In the genomic region with DNA sequence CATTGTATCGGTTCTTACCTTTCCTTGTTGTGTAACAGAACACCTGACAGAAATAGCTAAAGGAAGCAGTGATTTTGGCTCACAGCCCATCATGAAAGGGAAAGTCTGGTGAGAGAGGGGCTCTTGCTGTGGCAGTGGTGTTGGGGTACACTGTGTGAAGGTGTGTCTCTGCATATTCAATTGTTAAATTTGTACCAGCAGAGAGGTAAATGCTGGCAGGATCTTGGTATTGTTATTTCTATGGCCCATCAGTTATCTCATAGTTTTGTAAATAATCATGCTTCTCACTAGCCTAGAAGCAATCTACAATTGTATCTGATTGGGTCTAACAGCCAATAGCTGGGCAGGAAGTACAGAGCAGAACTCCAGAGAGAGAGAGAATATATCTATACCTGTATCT, we compare ENCODE assay signal across 26 mouse cellular contexts.
"Had no signal": no experiment of that assay in that cellular context is flagged by ENCODE, and none has a peak within 500 bp of the region (broad histone marks: within the 10 kb centered on the region; RNA-seq: fewer than 3 reads in every experiment).

No protein-coding gene starts in this region.

- H3K9me3 ChIP-seq: embryonic facial prominence, embryonic 10.5 days; embryonic facial prominence, embryonic 12.5 days; embryonic facial prominence, embryonic 13.5 days; embryonic facial prominence, embryonic 15.5 days; forebrain, embryonic 10.5 days; forebrain, embryonic 12.5 days; forebrain, embryonic 13.5 days; forebrain, embryonic 15.5 days; heart, embryonic 10.5 days had no signal

- H3K9ac ChIP-seq: embryonic facial prominence, embryonic 12.5 days; embryonic facial prominence, embryonic 13.5 days; embryonic facial prominence, embryonic 15.5 days; forebrain, embryonic 12.5 days; forebrain, embryonic 13.5 days; forebrain, embryonic 15.5 days; forebrain, postnatal 0 days had no signal

- H3K4me3 ChIP-seq: embryonic facial prominence, embryonic 10.5 days; embryonic facial prominence, embryonic 12.5 days; embryonic facial prominence, embryonic 13.5 days; embryonic facial prominence, embryonic 15.5 days; erythroblast, embryonic 14.5 days; forebrain, embryonic 10.5 days; forebrain, embryonic 12.5 days; forebrain, embryonic 13.5 days; forebrain, embryonic 15.5 days; gastrocnemius, adult 2 months; heart, embryonic 10.5 days had no signal

- H3K4me2 ChIP-seq: embryonic facial prominence, embryonic 12.5 days; embryonic facial prominence, embryonic 13.5 days; embryonic facial prominence, embryonic 15.5 days; forebrain, embryonic 12.5 days; forebrain, embryonic 13.5 days; forebrain, embryonic 15.5 days; heart, embryonic 11.5 days had no signal

- ATAC-seq: forebrain, embryonic 13.5 days; forebrain, embryonic 14.5 days; forebrain, embryonic 15.5 days; forebrain, embryonic 16.5 days; forebrain, postnatal 0 days had no signal

- H3K4me1 ChIP-seq: embryonic facial prominence, embryonic 10.5 days; embryonic facial prominence, embryonic 12.5 days; embryonic facial prominence, embryonic 13.5 days; embryonic facial prominence, embryonic 15.5 days; forebrain, embryonic 10.5 days; forebrain, embryonic 12.5 days; forebrain, embryonic 13.5 days; forebrain, embryonic 15.5 days; heart, embryonic 10.5 days had no signal

- DNase-seq: cerebellum, adult 9-11 months; cerebellum, postnatal 10 days; cerebellum, postnatal 14 days; cerebellum, postnatal 25 days; cerebellum, postnatal 36 days; embryo, embryonic 11 days; forebrain, postnatal 0 days; gastrocnemius, adult 2 months; gastrocnemius, postnatal 10 days; gastrocnemius, postnatal 14 days; gastrocnemius, postnatal 25 days; gastrocnemius, postnatal 36 days; heart, adult 18-20 months had no signal

- H3K27me3 ChIP-seq: embryonic facial prominence, embryonic 12.5 days; embryonic facial prominence, embryonic 13.5 days; embryonic facial prominence, embryonic 15.5 days; forebrain, embryonic 12.5 days; forebrain, embryonic 13.5 days; forebrain, embryonic 15.5 days had no signal

- H3K36me3 ChIP-seq: embryonic facial prominence, embryonic 10.5 days; embryonic facial prominence, embryonic 12.5 days; embryonic facial prominence, embryonic 13.5 days; embryonic facial prominence, embryonic 15.5 days; forebrain, embryonic 10.5 days; forebrain, embryonic 12.5 days; forebrain, embryonic 15.5 days; heart, embryonic 10.5 days had no signal

- H3K27ac ChIP-seq: embryonic facial prominence, embryonic 10.5 days; embryonic facial prominence, embryonic 12.5 days; embryonic facial prominence, embryonic 13.5 days; embryonic facial prominence, embryonic 15.5 days; forebrain, embryonic 10.5 days; forebrain, embryonic 12.5 days; forebrain, embryonic 13.5 days; forebrain, embryonic 15.5 days; gastrocnemius, adult 2 months; heart, embryonic 10.5 days had no signal
